Mouse (Mus musculus): ENCODE data around the gene Tmem9b. TPM values are rescaled to one million over a fixed set of nuclear protein-coding genes. Genes with fewer than 3 reads are reported as not detected.

Tmem9b gene
- polyA plus RNA-seq, 1 experiment from 2014 or later, result 132 TPM

- Histone ChIP-seq H3K27ac (replicated peaks; ENCODE audit: low read depth, low read length) (peak overlapping the region; percentile 91), H3K36me3 (ENCODE audit: control insufficient read depth, insufficient read depth, low read length) (peaks cover 16% of the 10 kb centered on the region), H3K4me3 (replicated peaks; ENCODE audit: low read depth, low read length) (peak overlapping the region; percentile 91), H3K9ac (replicated peaks; ENCODE audit: low read length) (peak overlapping the region; percentile 92), H3K9me3 (ENCODE audit: control insufficient read depth, low read length) (no peaks in the 10 kb centered on the region), H3K27me3 (ENCODE audit: control insufficient read depth, insufficient read depth, low read length) (no peaks in the 10 kb centered on the region), H3K4me2 (ENCODE audit: low read length) (peak overlapping the region; percentile 94), H3K4me1 (ENCODE audit: control insufficient read depth, insufficient read depth, low read length) (peaks cover 18% of the 10 kb centered on the region; the same call in 1 of the 2 replicates)
- ATAC-seq (ENCODE audit: low FRiP score, low TSS enrichment), result peak; percentile 77
- 3% methylated on average over 13 of the region's 13 CpGs for WGBS
- DNase-seq, result no peak
These were observed 1.2 kb downstream of the Tmem9b start for GRCm38 (mm10) chr7:109751427-109752007.

DNA sequence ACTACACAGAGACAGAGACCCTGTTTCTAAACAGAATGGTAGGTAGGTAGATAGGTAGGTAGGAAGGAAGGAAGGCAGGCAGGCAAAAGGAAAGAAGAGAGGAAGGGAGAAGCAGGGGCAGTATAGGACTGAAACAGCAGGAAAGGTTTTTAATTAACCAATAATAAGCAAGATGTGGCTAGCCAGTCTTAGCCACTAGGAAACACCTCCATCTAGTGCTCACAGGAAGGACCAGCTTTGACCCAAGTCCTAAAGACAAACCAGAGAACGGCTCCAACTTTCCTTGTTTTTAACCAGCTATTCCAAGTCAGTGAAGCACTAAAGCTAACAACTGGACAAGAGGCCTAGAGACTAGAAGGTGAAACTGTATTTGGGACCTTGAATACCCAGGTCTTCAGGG lies 4.9 kb downstream of the Tmem9b start:
- no peak overlapping the region for H3K4me3 ChIP-seq (replicated peaks; ENCODE audit: low read depth, low read length)
- ATAC-seq (ENCODE audit: low FRiP score, low TSS enrichment) (no peak), DNase-seq (no peak)
- H3K27ac ChIP-seq (replicated peaks; ENCODE audit: low read depth, low read length), result no peak overlapping the region
- H3K9ac ChIP-seq (replicated peaks; ENCODE audit: low read length), result no peak overlapping the region
- peaks cover 6% of the 10 kb centered on the region; the same call in 1 of the 2 replicates for H3K4me1 ChIP-seq (ENCODE audit: control insufficient read depth, insufficient read depth, low read length)
- 72% methylated on average over 1 of the region's 1 CpGs for WGBS
- H3K9me3 ChIP-seq (ENCODE audit: control insufficient read depth, low read length), result no peaks in the 10 kb centered on the region
- H3K27me3 ChIP-seq (ENCODE audit: control insufficient read depth, insufficient read depth, low read length), result no peaks in the 10 kb centered on the region
- peaks cover 40% of the 10 kb centered on the region for H3K36me3 ChIP-seq (ENCODE audit: control insufficient read depth, insufficient read depth, low read length)
- no peak overlapping the region for H3K4me2 ChIP-seq (ENCODE audit: low read length)

DNA sequence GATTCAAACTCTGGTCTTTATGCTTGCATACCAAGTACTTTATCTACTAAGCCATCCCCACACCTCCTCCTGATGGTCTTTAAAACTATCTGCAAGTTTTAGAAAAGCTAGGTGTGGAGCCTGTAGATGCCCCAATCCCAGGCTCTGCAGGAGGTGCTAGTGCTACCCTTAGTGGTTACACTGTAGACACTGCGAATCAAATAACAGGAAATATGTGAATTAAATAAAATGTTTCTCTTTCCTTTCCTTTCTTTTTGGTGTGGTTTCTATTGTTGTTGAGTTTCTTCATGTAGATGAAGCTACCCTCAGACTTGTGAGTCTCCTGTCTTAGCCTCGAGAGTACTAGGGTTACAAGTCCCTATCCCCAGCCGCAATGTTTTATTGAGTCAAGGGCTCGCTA lies 11.0 kb downstream of the Tmem9b start:
- Histone ChIP-seq H3K27me3 (ENCODE audit: control insufficient read depth, insufficient read depth, low read length) (no peaks in the 10 kb centered on the region), H3K9me3 (ENCODE audit: control insufficient read depth, low read length) (no peaks in the 10 kb centered on the region), H3K27ac (replicated peaks; ENCODE audit: low read depth, low read length) (no peak overlapping the region), H3K4me3 (replicated peaks; ENCODE audit: low read depth, low read length) (no peak overlapping the region), H3K9ac (replicated peaks; ENCODE audit: low read length) (no peak overlapping the region), H3K4me2 (ENCODE audit: low read length) (no peak overlapping the region), H3K36me3 (ENCODE audit: control insufficient read depth, insufficient read depth, low read length) (peaks cover 74% of the 10 kb centered on the region), H3K4me1 (ENCODE audit: control insufficient read depth, insufficient read depth, low read length) (no peaks in the 10 kb centered on the region)
- 90% methylated on average over 4 of the region's 4 CpGs for WGBS
- ATAC-seq (ENCODE audit: low FRiP score, low TSS enrichment) (no peak), DNase-seq (no peak)

- Histone ChIP-seq H3K36me3 (ENCODE audit: control insufficient read depth, insufficient read depth, low read length) (peaks cover 81% of the 10 kb centered on the region), H3K9me3 (ENCODE audit: control insufficient read depth, low read length) (no peaks in the 10 kb centered on the region), H3K9ac (replicated peaks; ENCODE audit: low read length) (no peak overlapping the region), H3K4me1 (ENCODE audit: control insufficient read depth, insufficient read depth, low read length) (no peaks in the 10 kb centered on the region), H3K27me3 (ENCODE audit: control insufficient read depth, insufficient read depth, low read length) (no peaks in the 10 kb centered on the region), H3K4me2 (ENCODE audit: low read length) (no peak overlapping the region), H3K4me3 (replicated peaks; ENCODE audit: low read depth, low read length) (no peak overlapping the region), H3K27ac (replicated peaks; ENCODE audit: low read depth, low read length) (no peak overlapping the region)
- no peak for DNase-seq
- no peak for ATAC-seq (ENCODE audit: low FRiP score, low TSS enrichment)
- 98% methylated on average over 1 of the region's 1 CpGs for WGBS
These were observed 11.6 kb downstream of the Tmem9b start for GRCm38 (mm10) chr7:109741060-109741459.

DNA sequence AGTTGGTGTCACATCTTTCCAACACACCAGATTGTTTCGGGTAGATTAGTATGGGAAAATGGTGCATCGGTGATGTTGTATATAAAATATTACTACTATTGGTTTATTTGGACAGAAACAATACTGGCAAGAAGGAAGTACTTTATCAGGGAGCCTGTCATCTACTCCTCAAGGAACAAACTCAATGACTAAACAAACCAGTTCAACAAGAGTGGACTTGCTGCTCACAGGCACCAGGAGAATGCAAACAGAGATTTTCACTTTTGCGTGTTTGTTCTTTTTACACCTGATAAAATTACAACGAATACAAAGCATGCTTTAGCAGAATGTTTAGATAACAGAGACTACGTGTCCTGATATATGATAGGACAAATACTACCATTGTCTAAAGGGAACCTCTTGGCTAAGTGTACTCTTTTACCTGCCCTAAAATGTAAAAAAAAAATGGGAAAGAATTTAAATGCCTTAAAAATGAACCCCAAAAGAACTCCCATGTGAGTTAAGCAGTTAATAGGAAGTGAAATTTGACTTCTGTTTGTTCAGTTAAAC lies 12.8 kb downstream of the Tmem9b start:
- H3K4me2 ChIP-seq (ENCODE audit: low read length), result no peak overlapping the region
- no peak overlapping the region for H3K9ac ChIP-seq (replicated peaks; ENCODE audit: low read length)
- no peak overlapping the region for H3K27ac ChIP-seq (replicated peaks; ENCODE audit: low read depth, low read length)
- WGBS, result 94% methylated on average over 5 of the region's 5 CpGs
- ATAC-seq (ENCODE audit: low FRiP score, low TSS enrichment) (no peak), DNase-seq (no peak)
- H3K36me3 ChIP-seq (ENCODE audit: control insufficient read depth, insufficient read depth, low read length), result peaks cover 85% of the 10 kb centered on the region
- no peak overlapping the region for H3K4me3 ChIP-seq (replicated peaks; ENCODE audit: low read depth, low read length)
- H3K4me1 ChIP-seq (ENCODE audit: control insufficient read depth, insufficient read depth, low read length), result no peaks in the 10 kb centered on the region
- H3K27me3 ChIP-seq (ENCODE audit: control insufficient read depth, insufficient read depth, low read length), result no peaks in the 10 kb centered on the region
- H3K9me3 ChIP-seq (ENCODE audit: control insufficient read depth, low read length), result no peaks in the 10 kb centered on the region

GRCm38 (mm10) chr7:109734806-109735205 lies 17.9 kb downstream of the Tmem9b start:
- peaks cover 49% of the 10 kb centered on the region for H3K36me3 ChIP-seq (ENCODE audit: control insufficient read depth, insufficient read depth, low read length)
- H3K9ac ChIP-seq (replicated peaks; ENCODE audit: low read length), result no peak overlapping the region
- H3K4me1 ChIP-seq (ENCODE audit: control insufficient read depth, insufficient read depth, low read length), result no peaks in the 10 kb centered on the region
- no peak overlapping the region for H3K4me2 ChIP-seq (ENCODE audit: low read length)
- ATAC-seq (ENCODE audit: low FRiP score, low TSS enrichment), result no peak
- H3K9me3 ChIP-seq (ENCODE audit: control insufficient read depth, low read length), result no peaks in the 10 kb centered on the region
- 93% methylated on average over 4 of the region's 4 CpGs for WGBS
- DNase-seq, result no peak
- H3K4me3 ChIP-seq (replicated peaks; ENCODE audit: low read depth, low read length), result no peak overlapping the region
- no peak overlapping the region for H3K27ac ChIP-seq (replicated peaks; ENCODE audit: low read depth, low read length)
- no peaks in the 10 kb centered on the region for H3K27me3 ChIP-seq (ENCODE audit: control insufficient read depth, insufficient read depth, low read length)

- Histone ChIP-seq H3K9ac (replicated peaks; ENCODE audit: low read length) (no peak within 1 kb of the TSS), H3K9me3 (ENCODE audit: control insufficient read depth, low read length) (no peaks in the 10 kb centered on the region), H3K27me3 (ENCODE audit: control insufficient read depth, insufficient read depth, low read length) (no peaks in the 10 kb centered on the region), H3K36me3 (ENCODE audit: control insufficient read depth, insufficient read depth, low read length) (peaks cover 26% of the 10 kb centered on the region), H3K4me3 (replicated peaks; ENCODE audit: low read depth, low read length) (no peak within 1 kb of the TSS), H3K4me2 (ENCODE audit: low read length) (no peak within 1 kb of the TSS), H3K27ac (replicated peaks; ENCODE audit: low read depth, low read length) (no peak within 1 kb of the TSS), H3K4me1 (ENCODE audit: control insufficient read depth, insufficient read depth, low read length) (no peaks in the 10 kb centered on the region)
- DNase-seq, result no peak
- 90% methylated on average over 5 of the region's 5 CpGs for WGBS
- no peak for ATAC-seq (ENCODE audit: low FRiP score, low TSS enrichment)
These were observed 21.0 kb downstream of the Tmem9b start, which contains the start of gene Ascl3 for GRCm38 (mm10) chr7:109731626-109732025. Gene Ascl3, minus strand, starts transcription at chr7:109731726.

DNA sequence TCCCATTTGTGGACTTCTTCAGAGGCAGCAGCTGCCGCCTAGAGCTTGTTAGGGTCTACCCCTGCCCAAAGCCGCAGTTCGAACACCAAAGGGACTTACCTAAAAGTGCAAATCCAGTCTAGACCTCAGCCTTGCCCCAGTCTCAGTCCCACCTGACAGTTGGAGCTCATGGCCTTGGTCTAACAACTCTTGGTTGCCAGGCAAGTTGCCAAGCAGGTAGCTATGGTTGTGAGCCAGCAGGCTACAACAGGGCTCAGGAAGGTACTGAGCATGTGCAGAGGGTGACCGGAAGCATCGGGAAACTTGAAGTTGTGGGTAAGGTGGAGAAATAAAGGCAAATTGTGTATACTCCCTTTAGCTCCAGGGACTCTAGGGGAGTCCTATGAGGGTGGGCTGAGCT lies 29.0 kb downstream of the Tmem9b start, which contains the start of gene BC051019:
TSS of gene BC051019 (minus strand) at position 154 of the 400 bp plus-strand sequence.
- Histone ChIP-seq H3K36me3 (ENCODE audit: control insufficient read depth, insufficient read depth, low read length) (no peaks in the 10 kb centered on the region), H3K4me2 (ENCODE audit: low read length) (no peak within 1 kb of the TSS), H3K9me3 (ENCODE audit: control insufficient read depth, low read length) (no peaks in the 10 kb centered on the region), H3K4me1 (ENCODE audit: control insufficient read depth, insufficient read depth, low read length) (no peaks in the 10 kb centered on the region), H3K27me3 (ENCODE audit: control insufficient read depth, insufficient read depth, low read length) (no peaks in the 10 kb centered on the region), H3K4me3 (replicated peaks; ENCODE audit: low read depth, low read length) (no peak within 1 kb of the TSS), H3K27ac (replicated peaks; ENCODE audit: low read depth, low read length) (no peak within 1 kb of the TSS), H3K9ac (replicated peaks; ENCODE audit: low read length) (no peak within 1 kb of the TSS)
- ATAC-seq (ENCODE audit: low FRiP score, low TSS enrichment) (no peak), DNase-seq (no peak)
- WGBS, result 91% methylated on average over 5 of the region's 5 CpGs

- no peak overlapping the region for H3K9ac ChIP-seq (replicated peaks; ENCODE audit: low read length)
- no peak overlapping the region for H3K4me3 ChIP-seq (replicated peaks; ENCODE audit: low read depth, low read length)
- no peaks in the 10 kb centered on the region for H3K36me3 ChIP-seq (ENCODE audit: control insufficient read depth, insufficient read depth, low read length)
- ATAC-seq (ENCODE audit: low FRiP score, low TSS enrichment), result no peak
- H3K27me3 ChIP-seq (ENCODE audit: control insufficient read depth, insufficient read depth, low read length), result no peaks in the 10 kb centered on the region
- DNase-seq, result no peak
- no peaks in the 10 kb centered on the region for H3K4me1 ChIP-seq (ENCODE audit: control insufficient read depth, insufficient read depth, low read length)
- H3K9me3 ChIP-seq (ENCODE audit: control insufficient read depth, low read length), result no peaks in the 10 kb centered on the region
- H3K27ac ChIP-seq (replicated peaks; ENCODE audit: low read depth, low read length), result no peak overlapping the region
- WGBS, result 96% methylated on average over 8 of the region's 8 CpGs
- H3K4me2 ChIP-seq (ENCODE audit: low read length), result no peak overlapping the region
These were observed 29.6 kb downstream of the Tmem9b start for GRCm38 (mm10) chr7:109723114-109723513.
